Mouse (Mus musculus): Measurements from ENCODE around the gene Spc24. TPM values are rescaled to one million over a fixed set of nuclear protein-coding genes. Genes with fewer than 3 reads are reported as not detected.

The Spc24 gene
- polyA plus RNA-seq, 1 experiment from 2014 or later, result 173 TPM

DNA sequence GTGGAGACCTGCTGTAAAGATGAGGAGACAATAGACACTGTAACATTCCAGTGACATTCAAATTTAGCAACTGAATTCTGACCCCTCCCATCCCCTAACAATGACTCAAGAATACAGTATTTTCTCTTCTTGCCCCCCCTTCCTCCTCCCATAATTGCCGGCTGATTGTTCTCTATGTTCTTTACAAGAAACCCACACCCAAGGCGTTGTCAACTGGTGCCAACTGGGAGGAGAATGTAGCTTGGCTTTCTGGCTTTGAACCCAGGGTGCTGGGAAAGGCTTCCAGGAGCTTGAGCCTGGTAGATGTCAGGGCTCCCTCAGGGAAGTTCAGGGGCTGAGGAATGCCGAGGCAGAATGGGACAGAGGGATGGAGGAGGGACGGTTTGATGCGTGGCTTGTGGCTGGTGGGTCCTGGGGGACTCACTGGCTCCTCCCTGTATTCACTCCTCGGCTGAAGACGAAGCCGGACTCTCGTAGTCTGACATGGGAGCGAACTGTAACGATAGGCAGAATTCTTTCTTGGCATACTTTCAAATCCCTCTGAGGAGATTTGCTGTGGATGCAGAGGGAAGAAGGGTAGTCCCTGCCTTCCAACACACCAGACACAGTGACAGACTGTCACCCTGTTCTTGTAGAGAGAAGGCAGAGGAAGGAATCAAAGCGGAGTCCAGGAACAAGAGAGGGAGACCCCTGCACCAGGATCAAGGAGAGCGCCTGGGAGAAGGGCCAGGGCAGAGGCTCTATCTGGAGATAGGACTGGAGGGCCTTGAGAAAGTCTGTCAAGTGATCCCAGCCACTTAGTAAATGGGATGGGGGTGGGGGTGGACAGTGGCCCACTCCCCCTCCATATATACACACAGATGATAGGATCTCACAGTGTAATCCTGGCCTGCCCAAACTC lies 8.7 kb upstream of the Spc24 start:
- DNase-seq (peak; percentile 83), ATAC-seq (ENCODE audit: insufficient read depth) (peak; percentile 59)
- H3K27me3 ChIP-seq (ENCODE audit: insufficient read depth, low read length), result no peaks in the 10 kb centered on the region
- no peaks in the 10 kb centered on the region for H3K9me3 ChIP-seq (ENCODE audit: low read depth, low read length)
- no peak for TF ChIP-seq CTCF (IDR thresholded peaks at IDR 0.05; ENCODE audit: low read depth)
- H3K9ac ChIP-seq, result peak overlapping the region; percentile 1; the same call in 1 of the 2 replicates
- 0 out of 2 replicates have a peak overlapping the region, but pooled peaks have one; percentile 3 for H3K4me2 ChIP-seq
- H3K27ac ChIP-seq (ENCODE audit: low read depth), result peak overlapping the region; percentile 86
- H3K4me1 ChIP-seq (ENCODE audit: insufficient read depth), result 0 out of 2 replicates have a peak, but pooled peaks cover 3% of the 10 kb centered on the region
- WGBS, result 31% methylated on average over 13 of the region's 13 CpGs
- H3K4me3 ChIP-seq (ENCODE audit: low read depth, low read length), result no peak overlapping the region
- H3K36me3 ChIP-seq (ENCODE audit: insufficient read depth), result peaks cover 53% of the 10 kb centered on the region

DNA sequence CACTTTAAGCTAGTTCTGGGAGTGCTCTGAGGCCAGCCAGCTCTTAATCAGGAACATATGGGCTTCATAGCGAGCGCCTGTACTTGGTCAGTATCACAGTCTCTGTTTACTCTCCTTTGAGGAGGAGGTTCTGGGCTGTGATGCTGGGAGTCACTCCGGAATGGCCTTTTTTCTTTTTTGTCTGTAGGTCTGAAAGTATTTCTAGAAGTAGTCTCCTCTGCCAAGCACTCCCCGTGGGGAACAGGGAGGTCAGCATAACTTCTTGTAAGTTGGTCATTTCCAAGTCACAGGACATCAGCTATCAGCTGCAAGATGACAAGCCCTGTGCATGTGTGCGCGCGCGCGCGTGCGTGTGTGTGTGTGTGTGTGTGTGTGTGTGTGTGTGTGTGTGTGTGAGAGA lies 7.8 kb upstream of the Spc24 start:
- peak; percentile 84 for DNase-seq
- Histone ChIP-seq H3K9ac (no peak overlapping the region), H3K4me3 (ENCODE audit: low read depth, low read length) (no peak overlapping the region), H3K27ac (ENCODE audit: low read depth) (peak overlapping the region; percentile 86), H3K27me3 (ENCODE audit: insufficient read depth, low read length) (no peaks in the 10 kb centered on the region), H3K36me3 (ENCODE audit: insufficient read depth) (peaks cover 45% of the 10 kb centered on the region), H3K4me2 (no peak overlapping the region), H3K4me1 (ENCODE audit: insufficient read depth) (0 out of 2 replicates have a peak, but pooled peaks cover 3% of the 10 kb centered on the region), H3K9me3 (ENCODE audit: low read depth, low read length) (no peaks in the 10 kb centered on the region)
- ATAC-seq (ENCODE audit: insufficient read depth), result peak; percentile 81
- 55% methylated on average over 11 of the region's 11 CpGs for WGBS
- no peak for TF ChIP-seq CTCF (IDR thresholded peaks at IDR 0.05; ENCODE audit: low read depth)

DNA sequence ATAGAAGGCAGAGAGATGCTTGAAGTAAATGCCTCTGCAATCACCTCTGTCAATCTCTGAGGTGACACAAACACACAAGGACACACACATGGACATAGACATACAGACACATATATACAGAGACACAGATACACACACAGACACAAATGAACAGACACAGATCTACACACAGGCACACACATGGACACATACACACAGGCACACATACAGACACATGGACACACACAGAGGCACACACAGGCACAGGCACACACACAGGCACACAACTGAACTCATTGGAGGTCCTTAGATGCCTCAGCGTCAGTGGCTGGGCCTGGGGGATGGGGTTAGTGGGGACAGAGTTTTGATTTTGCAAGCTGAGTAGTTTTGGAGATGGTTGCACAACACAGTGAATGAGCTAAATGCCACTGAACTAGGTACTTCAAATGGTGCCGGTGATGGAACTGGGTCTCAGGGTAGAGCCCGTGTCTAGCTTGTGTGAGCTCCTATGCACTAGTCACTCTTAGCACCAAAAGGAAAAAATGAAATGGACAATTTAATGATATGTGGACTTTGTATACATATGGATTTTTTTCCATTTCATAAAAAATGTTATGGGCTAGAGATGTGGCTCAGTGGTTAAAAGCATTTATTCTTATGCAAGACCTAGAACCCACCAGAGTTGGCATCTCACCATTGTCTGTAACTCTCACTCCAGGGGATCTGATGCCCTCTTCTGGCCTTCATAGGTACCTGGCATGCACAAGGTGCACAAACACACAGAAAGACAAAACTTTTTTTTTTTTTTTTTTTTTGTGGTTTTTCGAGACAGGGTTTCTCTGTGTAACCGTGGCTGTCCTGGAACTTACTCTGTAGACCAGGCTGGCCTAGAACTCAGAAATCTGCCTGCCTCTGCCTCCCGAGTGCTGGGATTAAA lies 4.2 kb upstream of the Spc24 start:
- Histone ChIP-seq H3K9me3 (ENCODE audit: low read depth, low read length) (no peaks in the 10 kb centered on the region), H3K4me3 (ENCODE audit: low read depth, low read length) (no peak overlapping the region), H3K4me2 (no peak overlapping the region), H3K4me1 (ENCODE audit: insufficient read depth) (0 out of 2 replicates have a peak, but pooled peaks cover 4% of the 10 kb centered on the region), H3K36me3 (ENCODE audit: insufficient read depth) (peaks cover 14% of the 10 kb centered on the region; the same call in 1 of the 2 replicates), H3K27ac (ENCODE audit: low read depth) (no peak overlapping the region), H3K27me3 (ENCODE audit: insufficient read depth, low read length) (no peaks in the 10 kb centered on the region), H3K9ac (no peak overlapping the region)
- no peak for DNase-seq
- TF ChIP-seq CTCF (IDR thresholded peaks at IDR 0.05; ENCODE audit: low read depth), result peak; percentile 11; the same call in 1 of the 2 replicates
- WGBS, result 89% methylated on average over 6 of the region's 6 CpGs
- no peak for ATAC-seq (ENCODE audit: insufficient read depth)

DNA sequence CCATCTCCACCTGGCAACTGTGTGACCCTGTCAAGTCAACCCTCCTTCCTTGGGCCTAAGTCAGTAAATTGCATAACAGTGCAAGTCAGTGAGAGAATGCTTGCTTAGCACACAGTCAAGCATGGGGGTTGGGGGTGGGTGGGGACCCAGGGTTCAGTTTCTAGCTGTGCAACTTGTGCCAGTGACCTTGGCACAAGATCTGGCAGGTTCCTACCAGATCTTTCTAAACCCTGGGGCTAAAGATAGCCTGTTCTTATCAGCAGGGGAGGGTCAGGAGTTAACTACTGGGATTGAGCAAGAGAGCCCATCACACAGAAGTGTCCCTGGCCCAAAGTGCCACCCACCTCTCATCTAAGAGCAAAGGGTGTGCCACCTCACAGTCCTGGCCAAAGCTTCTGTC lies 2.0 kb upstream of the Spc24 start:
- DNase-seq (no peak), ATAC-seq (ENCODE audit: insufficient read depth) (no peak)
- Histone ChIP-seq H3K4me1 (ENCODE audit: insufficient read depth) (peaks cover 13% of the 10 kb centered on the region; the same call in 1 of the 2 replicates), H3K36me3 (ENCODE audit: insufficient read depth) (peaks cover 17% of the 10 kb centered on the region; the same call in 1 of the 2 replicates), H3K9ac (no peak overlapping the region), H3K27ac (ENCODE audit: low read depth) (no peak overlapping the region), H3K9me3 (ENCODE audit: low read depth, low read length) (no peaks in the 10 kb centered on the region), H3K4me3 (ENCODE audit: low read depth, low read length) (no peak overlapping the region), H3K4me2 (no peak overlapping the region), H3K27me3 (ENCODE audit: insufficient read depth, low read length) (no peaks in the 10 kb centered on the region)
- no peak for TF ChIP-seq CTCF (IDR thresholded peaks at IDR 0.05; ENCODE audit: low read depth)

DNA sequence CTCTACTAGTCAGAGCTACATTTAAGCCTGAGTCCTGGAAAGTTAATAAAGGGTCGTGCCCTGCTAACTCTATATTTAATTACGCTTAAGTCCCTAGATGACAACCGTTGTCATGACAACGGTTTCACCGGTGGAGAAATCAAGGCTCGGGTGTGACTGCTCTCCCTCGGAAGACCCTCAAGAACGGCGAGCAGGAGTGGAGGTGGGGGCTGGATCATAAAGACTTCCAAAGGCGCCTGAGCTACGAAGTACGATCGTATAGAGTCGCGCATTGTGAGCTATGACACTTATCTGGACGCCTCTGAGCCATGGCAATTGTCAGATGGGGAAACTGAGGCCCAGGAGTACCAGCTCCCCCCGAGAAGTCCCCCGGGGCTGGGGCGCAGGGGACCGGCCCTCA lies 385 bp downstream of the Spc24 start:
- H3K4me2 ChIP-seq, result peak overlapping the region; percentile 79
- DNase-seq (peak; percentile 39), ATAC-seq (ENCODE audit: insufficient read depth) (no peak; the same call in 1 of the 2 replicates)
- peaks cover 13% of the 10 kb centered on the region; the same call in 1 of the 2 replicates for H3K4me1 ChIP-seq (ENCODE audit: insufficient read depth)
- H3K9me3 ChIP-seq (ENCODE audit: low read depth, low read length), result no peaks in the 10 kb centered on the region
- H3K27ac ChIP-seq (ENCODE audit: low read depth), result peak overlapping the region; percentile 70; the same call in 1 of the 2 replicates
- H3K27me3 ChIP-seq (ENCODE audit: insufficient read depth, low read length), result no peaks in the 10 kb centered on the region
- whole genome bisulfite sequencing, result under 1% methylated on average over 20 of the region's 20 CpGs
- H3K9ac ChIP-seq, result peak overlapping the region; percentile 81
- peaks cover 25% of the 10 kb centered on the region for H3K36me3 ChIP-seq (ENCODE audit: insufficient read depth)
- peak overlapping the region; percentile 92 for H3K4me3 ChIP-seq (ENCODE audit: low read depth, low read length)
- no peak for TF ChIP-seq CTCF (IDR thresholded peaks at IDR 0.05; ENCODE audit: low read depth)

DNA sequence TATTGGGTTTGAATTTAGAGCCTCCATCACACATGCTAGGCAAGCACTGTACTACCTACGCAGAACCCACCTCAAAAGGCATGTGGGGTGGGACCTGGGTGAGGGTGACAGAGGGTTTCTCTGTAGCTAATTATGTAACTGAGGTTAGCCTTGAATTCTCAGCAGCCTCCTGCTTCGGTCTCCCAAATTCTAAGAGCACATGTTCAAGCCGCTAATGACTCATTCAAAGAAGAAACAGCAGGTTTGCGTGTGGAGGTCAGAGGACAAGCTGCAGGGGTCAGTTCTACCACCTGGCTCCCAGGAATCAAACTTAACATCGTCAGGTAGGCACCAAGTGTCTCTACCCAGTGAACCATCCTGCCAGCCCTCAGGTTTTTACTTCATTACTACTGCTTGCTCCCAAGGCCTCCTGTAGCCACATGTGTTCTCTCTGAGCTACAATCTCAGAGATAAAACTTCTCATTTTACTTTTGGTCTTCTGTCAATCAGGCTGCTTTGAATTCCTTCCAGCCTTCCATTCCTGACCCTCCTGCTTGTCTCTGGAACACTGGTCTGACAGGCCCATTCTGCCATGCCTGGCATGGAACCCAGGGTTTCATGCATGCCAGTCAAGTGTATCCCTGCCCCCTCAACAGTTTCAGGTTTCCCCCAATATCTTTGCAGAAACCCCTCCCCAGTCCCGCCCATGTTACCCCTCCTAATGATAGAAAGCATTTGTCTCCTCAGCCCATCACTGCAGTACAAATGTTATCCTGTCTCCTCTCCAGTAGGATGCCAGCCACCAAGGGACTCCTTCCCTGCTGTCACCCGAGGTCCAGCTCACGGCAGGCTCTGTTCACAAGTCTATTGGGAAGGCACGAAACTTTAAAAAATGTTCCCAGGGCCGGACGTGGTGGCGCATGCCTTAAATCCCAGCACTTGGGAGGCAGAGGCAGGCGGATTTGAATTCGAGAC lies 1.2 kb downstream of the Spc24 start:
- peaks cover 33% of the 10 kb centered on the region for H3K36me3 ChIP-seq (ENCODE audit: insufficient read depth)
- H3K9me3 ChIP-seq (ENCODE audit: low read depth, low read length), result no peaks in the 10 kb centered on the region
- DNase-seq (peak; percentile 46), ATAC-seq (ENCODE audit: insufficient read depth) (no peak)
- H3K4me1 ChIP-seq (ENCODE audit: insufficient read depth), result peaks cover 20% of the 10 kb centered on the region
- no peaks in the 10 kb centered on the region for H3K27me3 ChIP-seq (ENCODE audit: insufficient read depth, low read length)
- H3K9ac ChIP-seq, result peak overlapping the region; percentile 81
- no peak overlapping the region for H3K27ac ChIP-seq (ENCODE audit: low read depth)
- WGBS, result 46% methylated on average over 14 of the region's 14 CpGs
- H3K4me3 ChIP-seq (ENCODE audit: low read depth, low read length), result peak overlapping the region; percentile 92
- TF ChIP-seq CTCF (IDR thresholded peaks at IDR 0.05; ENCODE audit: low read depth), result no peak
- H3K4me2 ChIP-seq, result peak overlapping the region; percentile 79

Data from lung, embryonic 14.5 days (tissue).